Mouse (Mus musculus) midbrain, embryonic 16.5 days (tissue): Measurements from ENCODE around the gene Camkk1. TPM values are rescaled to one million over a fixed set of nuclear protein-coding genes. Genes with fewer than 3 reads are reported as not detected.

Experiments
- ATAC-seq: fragments of 200-750 bp; cut with Nextera tagmentation; 2 replicates; pipeline ENCODE4 v1.8.0; 2017; ENCODE audit warnings: moderate TSS enrichment
- H3K27ac ChIP-seq: fragments of 300-500 bp; sonication (generic); 2 replicates; pipeline ENCODE4 v1.5.1; 2014; ENCODE audit warnings: mild to moderate bottlenecking, low read length, mixed read lengths
- H3K27me3 ChIP-seq: fragments of 300-500 bp; sonication (generic); 2 replicates; pipeline ENCODE4 v1.6.1; 2014; ENCODE audit warnings: low read depth, low read length, mixed read lengths; ENCODE audit not compliant: control insufficient read depth, insufficient read depth
- H3K36me3 ChIP-seq: fragments of 300-500 bp; sonication (generic); 2 replicates; pipeline ENCODE4 v1.6.1; 2014; ENCODE audit warnings: mild to moderate bottlenecking, low read length, moderate library complexity, mixed read lengths; ENCODE audit not compliant: control insufficient read depth, insufficient read depth
- H3K4me1 ChIP-seq: fragments of 300-500 bp; sonication (generic); 2 replicates; pipeline ENCODE4 v1.6.1; 2014; ENCODE audit warnings: mild to moderate bottlenecking, low read length, mixed read lengths; ENCODE audit not compliant: control insufficient read depth, insufficient read depth
- H3K4me2 ChIP-seq: fragments of 300-500 bp; sonication (generic); 2 replicates; pipeline ENCODE4 v1.6.1; 2014; ENCODE audit warnings: mild to moderate bottlenecking, low read length, mixed read lengths
- H3K4me3 ChIP-seq: fragments of 300-500 bp; sonication (generic); 2 replicates; pipeline ENCODE4 v1.5.1; 2014; ENCODE audit warnings: low read depth, mild to moderate bottlenecking, low read length, moderate library complexity, mixed read lengths
- H3K9ac ChIP-seq: fragments of 300-500 bp; sonication (generic); 2 replicates; pipeline ENCODE4 v1.6.1; 2014; ENCODE audit warnings: low read depth, low read length, mixed read lengths
- H3K9me3 ChIP-seq: fragments of 300-500 bp; sonication (generic); replicated peaks from 2 replicates; pipeline ENCODE4 v1.6.1; 2014; ENCODE audit warnings: mild to moderate bottlenecking, low read length, mixed read lengths; ENCODE audit not compliant: control insufficient read depth, poor library complexity, severe bottlenecking
- WGBS: fragments of 180-500 bp; shearing (Covaris S2); extraction: QIAGEN DNeasy Blood & Tissue Kit; methylation state at CpG from one replicate; pipeline ENCODE4 v1.1.7; 2014; 5-methylcytosine and 5-hydroxymethylcytosine counted together
- polyA plus RNA-seq: library from polyadenylated mRNA; unstranded; fragments of >200 nt; fragmentation: Nextera tagmentation; extraction: Ambion mirVana; gene quantifications from 2 replicates; pipeline ENCODE4 v1.2.1, GENCODE M21; 2015

The Camkk1 gene
- 31.9 and 33.6 TPM in 2 replicates for polyA plus RNA-seq

GRCm38 (mm10) chr11:73018471-73019146 lies at the start of gene Camkk1:
Gene Camkk1 (plus strand): TSS chr11:73019008.
- H3K27me3 ChIP-seq = no peaks in the 10 kb centered on the region
- peaks cover 13% of the 10 kb centered on the region; the same call in 1 of the 2 replicates for H3K4me1 ChIP-seq
- under 1% methylated on average over 44 of the region's 57 CpGs for WGBS
- H3K36me3 ChIP-seq = no peaks in the 10 kb centered on the region
- H3K27ac ChIP-seq = peak within 1 kb of the TSS; percentile 74
- H3K9ac ChIP-seq = peak within 1 kb of the TSS; percentile 81
- peak; percentile 95 for ATAC-seq
- peak within 1 kb of the TSS; percentile 78 for H3K4me3 ChIP-seq
- peak within 1 kb of the TSS; percentile 87 for H3K4me2 ChIP-seq
- H3K9me3 ChIP-seq = no peaks in the 10 kb centered on the region

- H3K4me3 ChIP-seq = no peak overlapping the region
- no peak overlapping the region for H3K27ac ChIP-seq
- no peak for ATAC-seq
- H3K36me3 ChIP-seq = no peaks in the 10 kb centered on the region
- WGBS = 83% methylated on average over 13 of the region's 13 CpGs
- H3K4me1 ChIP-seq = no peaks in the 10 kb centered on the region
- H3K9me3 ChIP-seq = no peaks in the 10 kb centered on the region
- H3K27me3 ChIP-seq = no peaks in the 10 kb centered on the region
- H3K4me2 ChIP-seq = no peak overlapping the region
- H3K9ac ChIP-seq = no peak overlapping the region
Observed at GRCm38 (mm10) chr11:72974995-72975503, 43.8 kb upstream of the Camkk1 start.

- Histone ChIP-seq H3K36me3 (no peaks in the 10 kb centered on the region), H3K4me2 (no peak overlapping the region), H3K27me3 (no peaks in the 10 kb centered on the region), H3K4me3 (no peak overlapping the region), H3K4me1 (no peaks in the 10 kb centered on the region), H3K27ac (no peak overlapping the region), H3K9me3 (no peaks in the 10 kb centered on the region), H3K9ac (no peak overlapping the region)
- ATAC-seq = no peak
- WGBS = 84% methylated on average over 9 of the region's 9 CpGs
Observed at GRCm38 (mm10) chr11:72982516-72982915, 36.3 kb upstream of the Camkk1 start.

- Histone ChIP-seq H3K27me3 (no peaks in the 10 kb centered on the region), H3K27ac (no peak overlapping the region), H3K9me3 (no peaks in the 10 kb centered on the region), H3K36me3 (no peaks in the 10 kb centered on the region), H3K9ac (no peak overlapping the region), H3K4me3 (no peak overlapping the region), H3K4me2 (no peak overlapping the region), H3K4me1 (no peaks in the 10 kb centered on the region)
- 52% methylated on average over 5 of the region's 5 CpGs for WGBS
- ATAC-seq = no peak
Observed at GRCm38 (mm10) chr11:72983283-72983682, 35.5 kb upstream of the Camkk1 start.

GRCm38 (mm10) chr11:72986745-72987144 lies 32.1 kb upstream of the Camkk1 start:
- 75% methylated on average over 5 of the region's 5 CpGs for WGBS
- H3K9ac ChIP-seq = no peak overlapping the region
- no peaks in the 10 kb centered on the region for H3K36me3 ChIP-seq
- no peak for ATAC-seq
- H3K4me3 ChIP-seq = no peak overlapping the region
- no peak overlapping the region for H3K4me2 ChIP-seq
- no peaks in the 10 kb centered on the region for H3K27me3 ChIP-seq
- H3K4me1 ChIP-seq = no peaks in the 10 kb centered on the region
- no peak overlapping the region for H3K27ac ChIP-seq
- H3K9me3 ChIP-seq = no peaks in the 10 kb centered on the region

- WGBS = 71% methylated on average over 5 of the region's 5 CpGs
- Histone ChIP-seq H3K27ac (no peak overlapping the region), H3K4me1 (no peaks in the 10 kb centered on the region), H3K27me3 (no peaks in the 10 kb centered on the region), H3K4me3 (no peak overlapping the region), H3K36me3 (no peaks in the 10 kb centered on the region), H3K9ac (no peak overlapping the region), H3K9me3 (no peaks in the 10 kb centered on the region), H3K4me2 (no peak overlapping the region)
- ATAC-seq = no peak
Observed at GRCm38 (mm10) chr11:72987234-72987633, 31.6 kb upstream of the Camkk1 start.

GRCm38 (mm10) chr11:72987807-72988206 lies 31.0 kb upstream of the Camkk1 start:
- no peaks in the 10 kb centered on the region for H3K4me1 ChIP-seq
- no peak overlapping the region for H3K27ac ChIP-seq
- H3K36me3 ChIP-seq = no peaks in the 10 kb centered on the region
- 82% methylated on average over 5 of the region's 5 CpGs for WGBS
- no peaks in the 10 kb centered on the region for H3K27me3 ChIP-seq
- H3K4me2 ChIP-seq = no peak overlapping the region
- ATAC-seq = no peak
- H3K4me3 ChIP-seq = no peak overlapping the region
- no peaks in the 10 kb centered on the region for H3K9me3 ChIP-seq
- no peak overlapping the region for H3K9ac ChIP-seq

- no peaks in the 10 kb centered on the region for H3K36me3 ChIP-seq
- no peak overlapping the region for H3K4me2 ChIP-seq
- H3K27me3 ChIP-seq = no peaks in the 10 kb centered on the region
- H3K9me3 ChIP-seq = no peaks in the 10 kb centered on the region
- ATAC-seq = no peak
- no peaks in the 10 kb centered on the region for H3K4me1 ChIP-seq
- H3K9ac ChIP-seq = no peak overlapping the region
- H3K4me3 ChIP-seq = no peak overlapping the region
- no peak overlapping the region for H3K27ac ChIP-seq
- WGBS = 85% methylated on average over 6 of the region's 6 CpGs
Observed at GRCm38 (mm10) chr11:72989044-72989443, 29.8 kb upstream of the Camkk1 start.

- Histone ChIP-seq H3K27me3 (no peaks in the 10 kb centered on the region), H3K4me2 (no peak overlapping the region), H3K4me3 (no peak overlapping the region), H3K9me3 (no peaks in the 10 kb centered on the region), H3K4me1 (no peaks in the 10 kb centered on the region), H3K36me3 (no peaks in the 10 kb centered on the region), H3K9ac (no peak overlapping the region), H3K27ac (no peak overlapping the region)
- ATAC-seq = no peak
- WGBS = 81% methylated on average over 9 of the region's 9 CpGs
Observed at GRCm38 (mm10) chr11:72990688-72991087, 28.1 kb upstream of the Camkk1 start.
